7 mouse cellular contexts compared by ENCODE assay signal in the genomic region with DNA sequence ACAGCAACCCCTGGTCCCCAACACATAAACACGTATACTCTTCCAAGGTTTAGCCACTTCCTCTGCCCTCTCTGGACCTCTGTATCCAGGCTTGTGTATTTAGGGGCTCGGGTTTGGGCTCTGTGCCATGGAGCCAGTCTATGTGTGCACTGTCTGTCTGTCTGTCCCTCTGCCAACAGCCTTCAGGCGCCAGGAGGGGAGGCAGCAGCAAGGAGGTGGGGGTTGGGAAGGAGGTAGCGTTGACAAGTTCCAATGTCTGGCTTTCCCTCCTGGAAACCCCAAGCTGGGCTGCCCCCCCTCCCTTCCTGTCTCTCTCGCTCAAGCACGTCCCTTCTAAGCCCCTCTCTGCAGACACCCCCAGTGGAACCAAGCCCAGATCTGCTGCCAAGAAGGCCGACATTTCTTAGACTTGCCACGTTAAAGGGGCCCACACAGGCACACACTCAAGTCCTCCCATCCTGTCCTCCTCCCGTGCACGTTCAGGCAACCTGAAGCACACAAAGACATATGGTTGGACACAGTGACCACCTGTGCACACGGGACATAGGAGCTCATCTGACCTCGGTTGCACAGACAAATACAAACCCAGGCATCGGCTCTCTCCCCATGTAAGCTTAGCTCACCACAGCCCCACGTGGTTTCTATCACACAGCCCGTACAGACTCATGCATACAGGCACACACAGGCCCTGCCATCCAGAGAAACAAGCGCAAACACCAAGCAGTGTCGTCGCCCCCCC. TPM values are rescaled to one million over a fixed set of nuclear protein-coding genes. Genes with fewer than 3 reads are reported as not detected.
A peak's percentile ranks its signal among the peaks of the same experiment; 100 is the strongest.
DNase-seq lines count a peak whose midpoint lies in the region; ATAC-seq lines count a peak whose summit lies in the region.

No protein-coding gene starts in this region.

- H3K4me2 ChIP-seq in heart, embryonic 16.5 days (ENCODE audit: low read depth, low read length) = peak overlapping the region; percentile 39
- H3K4me2 ChIP-seq in midbrain, embryonic 15.5 days = no peak overlapping the region

- DNase-seq in layer of hippocampus, postnatal 10 days (ENCODE audit: low spot score in 2 of 2) = peak; percentile 67 to 76
- DNase-seq in layer of hippocampus, adult 9-10 months (ENCODE audit: low spot score) = no peak
- peak; percentile 58 for DNase-seq in embryonic facial prominence, embryonic 10.5 days (ENCODE audit: low spot score)
- peak; percentile 71 for DNase-seq in limb, embryonic 10.5 days (ENCODE audit: low spot score)
- no peak for DNase-seq in natural killer cell, adult 2 months (ENCODE audit: low spot score in 2 of 2)

- peak overlapping the region; percentile 82 for H3K27ac ChIP-seq in embryonic facial prominence, embryonic 10.5 days (replicated peaks)
- peak overlapping the region; percentile 96 for H3K27ac ChIP-seq in heart, embryonic 16.5 days (ENCODE audit: low read length)
- peak overlapping the region; percentile 91 for H3K27ac ChIP-seq in limb, embryonic 10.5 days
- H3K27ac ChIP-seq in midbrain, embryonic 15.5 days = peak overlapping the region; percentile 71

- H3K9me3 ChIP-seq in embryonic facial prominence, embryonic 10.5 days = no peaks in the 10 kb centered on the region
- H3K9me3 ChIP-seq in heart, embryonic 16.5 days (replicated peaks; ENCODE audit: control insufficient read depth, low read length) = no peaks in the 10 kb centered on the region
- H3K9me3 ChIP-seq in limb, embryonic 10.5 days (replicated peaks) = no peaks in the 10 kb centered on the region
- no peaks in the 10 kb centered on the region for H3K9me3 ChIP-seq in midbrain, embryonic 15.5 days

- peak overlapping the region; percentile 69 for H3K9ac ChIP-seq in heart, embryonic 16.5 days (ENCODE audit: low read length)
- no peak overlapping the region for H3K9ac ChIP-seq in midbrain, embryonic 15.5 days

- WGBS in embryonic facial prominence, embryonic 10.5 days = 31% methylated on average over 18 of the region's 18 CpGs
- WGBS in heart, embryonic 16.5 days = 9% methylated on average over 16 of the region's 18 CpGs
- 34% methylated on average over 18 of the region's 18 CpGs for WGBS in limb, embryonic 10.5 days
- WGBS in midbrain, embryonic 15.5 days = 28% methylated on average over 17 of the region's 18 CpGs

- H3K36me3 ChIP-seq in embryonic facial prominence, embryonic 10.5 days (replicated peaks) = no peaks in the 10 kb centered on the region
- H3K36me3 ChIP-seq in heart, embryonic 16.5 days (ENCODE audit: control insufficient read depth, insufficient read depth) = no peaks in the 10 kb centered on the region
- H3K36me3 ChIP-seq in limb, embryonic 10.5 days = no peaks in the 10 kb centered on the region
- H3K36me3 ChIP-seq in midbrain, embryonic 15.5 days (replicated peaks) = no peaks in the 10 kb centered on the region

- ATAC-seq in heart, embryonic 16.5 days (replicated peaks; ENCODE audit: extremely low read depth, insufficient read depth, low FRiP score) = peak; percentile 20
- ATAC-seq in midbrain, embryonic 15.5 days (replicated peaks) = no peak; the same call in 1 of the 2 replicates

- peak overlapping the region; percentile 2; the same call in 1 of the 2 replicates for H3K4me3 ChIP-seq in embryonic facial prominence, embryonic 10.5 days
- H3K4me3 ChIP-seq in heart, embryonic 16.5 days (ENCODE audit: low read length) = no peak overlapping the region
- peak overlapping the region; percentile 25; the same call in 1 of the 2 replicates for H3K4me3 ChIP-seq in limb, embryonic 10.5 days
- no peak overlapping the region for H3K4me3 ChIP-seq in midbrain, embryonic 15.5 days

- peaks cover 79% of the 10 kb centered on the region for H3K4me1 ChIP-seq in embryonic facial prominence, embryonic 10.5 days
- H3K4me1 ChIP-seq in heart, embryonic 16.5 days (ENCODE audit: control insufficient read depth, insufficient read depth, low read length) = peaks cover 91% of the 10 kb centered on the region
- H3K4me1 ChIP-seq in limb, embryonic 10.5 days = peaks cover 85% of the 10 kb centered on the region
- H3K4me1 ChIP-seq in midbrain, embryonic 15.5 days = peaks cover 77% of the 10 kb centered on the region

- peaks cover 66% of the 10 kb centered on the region for H3K27me3 ChIP-seq in embryonic facial prominence, embryonic 10.5 days (replicated peaks; ENCODE audit: low read depth, poor library complexity, severe bottlenecking)
- H3K27me3 ChIP-seq in heart, embryonic 16.5 days (ENCODE audit: control insufficient read depth, insufficient read depth, low read length) = no peaks in the 10 kb centered on the region
- 0 out of 2 replicates have a peak, but pooled peaks cover 9% of the 10 kb centered on the region for H3K27me3 ChIP-seq in limb, embryonic 10.5 days (ENCODE audit: low read depth, poor library complexity, severe bottlenecking)
- no peaks in the 10 kb centered on the region for H3K27me3 ChIP-seq in midbrain, embryonic 15.5 days (replicated peaks)

RNA-seq across cellular contexts. Expression of gene Wasf2, which starts 39.4 kb away (rescaled TPM):
- total RNA-seq in layer of hippocampus, postnatal 10 days (2021) = 10 to 100 TPM; 42.3 to 42.7 TPM
- 66.7 and 73.0 TPM in 2 replicates for polyA plus RNA-seq in embryonic facial prominence, embryonic 10.5 days (2016; fragmentation: Nextera tagmentation; extraction: Ambion mirVana)
- 45.0 and 66.3 TPM in 2 replicates for polyA plus RNA-seq in heart, embryonic 16.5 days (2015; fragmentation: Nextera tagmentation; extraction: Ambion mirVana)
- polyA plus RNA-seq in limb, embryonic 10.5 days (2016; fragmentation: Nextera tagmentation; extraction: Ambion mirVana) = 62.9 and 73.7 TPM in 2 replicates
- polyA plus RNA-seq in midbrain, embryonic 15.5 days (2015; fragmentation: Nextera tagmentation; extraction: Ambion mirVana) = 27.4 and 27.7 TPM in 2 replicates

Comparison
In these comparisons a context has a peak if more than half of its experiments do, and no peak if none do; other contexts are left out.
1. DNase-seq: peak in layer of hippocampus, postnatal 10 days (2 of 2), embryonic facial prominence, embryonic 10.5 days (single experiment) and limb, embryonic 10.5 days (single experiment); none in layer of hippocampus, adult 9-10 months (single experiment) and natural killer cell, adult 2 months (0 of 2).
2. H3K4me3 ChIP-seq: peak in embryonic facial prominence, embryonic 10.5 days (single experiment) and limb, embryonic 10.5 days (single experiment); none in heart, embryonic 16.5 days (single experiment) and midbrain, embryonic 15.5 days (single experiment).
3. Peak in every context shown above with its lines, with median percentiles within 50 percentile points of each other: H3K27ac ChIP-seq.